Mouse (Mus musculus) embryo, embryonic 11.5 days (tissue): ENCODE measurements at regions not wholly inside any gene's neighbourhood (a gene's known extent, or its start where the extent isn't known, plus 50 kb on each side); places are given as distances from the start of the nearest gene placed in this dataset.
A peak's percentile ranks its signal among the peaks of the same experiment; 100 is the strongest.

Experiments used
- DNase-seq: peaks from one replicate; pipeline ENCODE4 v3.0.0-alpha.2; 2012; ENCODE audit warnings: low read depth, low spot score

- no peak for DNase-seq
Measured at GRCm38 (mm10) chr3:33902431-33902830, 58.3 kb upstream of the Ccdc39 start.

GRCm38 (mm10) chr3:33903326-33903725 is 59.2 kb upstream of the Ccdc39 start:
- DNase-seq = no peak

- no peak for DNase-seq
Measured at GRCm38 (mm10) chr3:33903816-33904215, 59.7 kb upstream of the Ccdc39 start.

- peak; percentile 29 for DNase-seq
Measured at GRCm38 (mm10) chr3:33904854-33905678, 61.0 kb upstream of the Ccdc39 start.

- DNase-seq = no peak
Measured at GRCm38 (mm10) chr3:33905679-33906007, 61.5 kb upstream of the Ccdc39 start.

GRCm38 (mm10) chr3:33907061-33907460 is 63.0 kb upstream of the Ccdc39 start:
- no peak for DNase-seq

GRCm38 (mm10) chr3:33911559-33911958 is 67.4 kb upstream of the Ccdc39 start:
- no peak for DNase-seq

GRCm38 (mm10) chr3:33913470-33913869 is 69.4 kb upstream of the Ccdc39 start:
- DNase-seq = no peak

- DNase-seq = no peak
Measured at GRCm38 (mm10) chr3:33914386-33914785, 70.3 kb upstream of the Ccdc39 start.

- no peak for DNase-seq
Measured at GRCm38 (mm10) chr3:33915777-33916176, 71.7 kb upstream of the Ccdc39 start.

GRCm38 (mm10) chr3:33916318-33916717 is 72.2 kb upstream of the Ccdc39 start:
- no peak for DNase-seq

GRCm38 (mm10) chr3:33916818-33917217 is 72.7 kb upstream of the Ccdc39 start:
- DNase-seq = no peak

- DNase-seq = peak; percentile 56
Measured at GRCm38 (mm10) chr3:33918785-33919184, 74.7 kb upstream of the Ccdc39 start.

- no peak for DNase-seq
Measured at GRCm38 (mm10) chr3:33925072-33925471, 81.0 kb upstream of the Ccdc39 start.

GRCm38 (mm10) chr3:33955064-33955463 is 64.7 kb upstream of the Fxr1 start:
- no peak for DNase-seq

- DNase-seq = peak; percentile 63
Measured at GRCm38 (mm10) chr3:33955854-33956624, 63.7 kb upstream of the Fxr1 start.

- no peak for DNase-seq
Measured at GRCm38 (mm10) chr3:33956625-33957023, 63.1 kb upstream of the Fxr1 start.

- DNase-seq = no peak
Measured at GRCm38 (mm10) chr3:33957676-33958075, 62.1 kb upstream of the Fxr1 start.

GRCm38 (mm10) chr3:33958216-33958615 is 61.5 kb upstream of the Fxr1 start:
- no peak for DNase-seq

- DNase-seq = no peak
Measured at GRCm38 (mm10) chr3:33960211-33960610, 59.5 kb upstream of the Fxr1 start.

GRCm38 (mm10) chr3:33962938-33963337 is 56.8 kb upstream of the Fxr1 start:
- DNase-seq = no peak

- DNase-seq = no peak
Measured at GRCm38 (mm10) chr3:33967184-33967583, 52.6 kb upstream of the Fxr1 start.
